Mouse (Mus musculus): ENCODE data around the gene Gata2.

- TF ChIP-seq CTCF (IDR thresholded peaks at IDR 0.05; ENCODE audit: low read depth, low read length), result peak; percentile 42
- TF ChIP-seq TAL1 (conservative IDR thresholded peaks at IDR 0.05; ENCODE audit: low read depth, low read length), result no peak
- TF ChIP-seq POLR2AphosphoS5 (IDR thresholded peaks at IDR 0.05; ENCODE audit: insufficient replicate concordance, low read depth, low read length), result no peak
- no peak for TF ChIP-seq GATA1 (IDR thresholded peaks at IDR 0.05; ENCODE audit: borderline replicate concordance, low read length)
- TF ChIP-seq GATA2 (IDR thresholded peaks at IDR 0.05; ENCODE audit: borderline replicate concordance, low read depth, low read length), result no peak
Observed at GRCm38 (mm10) chr6:88242604-88243003, 48.9 kb downstream of the Gata2 start.

Measured in G1E (cell line).